Mouse (Mus musculus) lung, postnatal 14 days (tissue): ENCODE results near the gene Myl6.

Experiments used
- DNase-seq: peaks from one replicate; pipeline ENCODE4 v3.0.0; 2021

Gene Myl6

GRCm38 (mm10) chr10:128488776-128489175 lies 5.2 kb downstream of the Myl6 start:
- DNase-seq = no peak

- no peak for DNase-seq
These were observed 5.9 kb downstream of the Myl6 start for GRCm38 (mm10) chr10:128487861-128488712.

- DNase-seq = no peak
These were observed 7.6 kb downstream of the Myl6 start for GRCm38 (mm10) chr10:128486370-128486769.

GRCm38 (mm10) chr10:128474366-128474765 lies 19.6 kb downstream of the Myl6 start:
- DNase-seq = no peak

- DNase-seq = no peak
These were observed 33.7 kb downstream of the Myl6 start for GRCm38 (mm10) chr10:128460270-128460630.

- DNase-seq = peak; percentile 31
These were observed 34.3 kb downstream of the Myl6 start for GRCm38 (mm10) chr10:128459409-128460269.

- DNase-seq = peak; percentile 88
These were observed 35.1 kb downstream of the Myl6 start, which contains the start of gene Smarcc2 for GRCm38 (mm10) chr10:128458719-128459408. Gene Smarcc2 (plus strand): TSS chr10:128459248.

- peak; percentile 95 for DNase-seq
These were observed 35.6 kb downstream of the Myl6 start for GRCm38 (mm10) chr10:128458348-128458718.

GRCm38 (mm10) chr10:128457676-128458075 lies 36.3 kb downstream of the Myl6 start:
- DNase-seq = no peak

GRCm38 (mm10) chr10:128455280-128455679 lies 38.7 kb downstream of the Myl6 start:
- peak; percentile 79 for DNase-seq

GRCm38 (mm10) chr10:128454471-128454870 lies 39.5 kb downstream of the Myl6 start:
- DNase-seq = no peak

GRCm38 (mm10) chr10:128451014-128451413 lies 42.9 kb downstream of the Myl6 start:
- no peak for DNase-seq

GRCm38 (mm10) chr10:128445407-128445806 lies 48.5 kb downstream of the Myl6 start:
- DNase-seq = no peak

GRCm38 (mm10) chr10:128444354-128444753 lies 49.6 kb downstream of the Myl6 start:
- no peak for DNase-seq

GRCm38 (mm10) chr10:128442718-128443117 lies 51.2 kb downstream of the Myl6 start:
- no peak for DNase-seq

GRCm38 (mm10) chr10:128441324-128442119 lies 52.4 kb downstream of the Myl6 start:
- no peak for DNase-seq
